Mouse (Mus musculus) right cerebral cortex, adult 18-20 months (tissue): ENCODE measurements around the gene Wapl.

ENCODE experiments used
- DNase-seq: peaks from one replicate; pipeline ENCODE4 v3.0.0; 2022; ENCODE audit warnings: mixed read lengths

Wapl gene

GRCm38 (mm10) chr14:34673395-34674228 lies at the start of gene Wapl:
Wapl (plus strand) TSS chr14:34673928.
- peak; percentile 98 for DNase-seq

- DNase-seq: no peak
These were observed 46.9 kb upstream of the Wapl start for GRCm38 (mm10) chr14:34626824-34627223.

GRCm38 (mm10) chr14:34632722-34633448 lies 40.8 kb upstream of the Wapl start:
- no peak for DNase-seq

GRCm38 (mm10) chr14:34635192-34635591 lies 38.5 kb upstream of the Wapl start:
- DNase-seq: no peak

- no peak for DNase-seq
These were observed 38.0 kb upstream of the Wapl start for GRCm38 (mm10) chr14:34635721-34636120.

- DNase-seq: no peak
These were observed 29.6 kb upstream of the Wapl start for GRCm38 (mm10) chr14:34644140-34644539.

- no peak for DNase-seq
These were observed 25.8 kb upstream of the Wapl start for GRCm38 (mm10) chr14:34647870-34648475.

GRCm38 (mm10) chr14:34657131-34657530 lies 16.6 kb upstream of the Wapl start:
- DNase-seq: no peak

GRCm38 (mm10) chr14:34660351-34660787 lies 13.4 kb upstream of the Wapl start:
- no peak for DNase-seq

GRCm38 (mm10) chr14:34660788-34661591 lies 12.7 kb upstream of the Wapl start:
- no peak for DNase-seq

- no peak for DNase-seq
These were observed 11.9 kb upstream of the Wapl start for GRCm38 (mm10) chr14:34661621-34662477.

GRCm38 (mm10) chr14:34662478-34662826 lies 11.3 kb upstream of the Wapl start:
- no peak for DNase-seq

- no peak for DNase-seq
These were observed 10.3 kb upstream of the Wapl start for GRCm38 (mm10) chr14:34663381-34663780.

GRCm38 (mm10) chr14:34669082-34669481 lies 4.6 kb upstream of the Wapl start:
- DNase-seq: no peak

GRCm38 (mm10) chr14:34670256-34670655 lies 3.5 kb upstream of the Wapl start:
- no peak for DNase-seq

GRCm38 (mm10) chr14:34674229-34674791 lies 582 bp downstream of the Wapl start:
- DNase-seq: peak; percentile 36

GRCm38 (mm10) chr14:34674932-34675331 lies 1.2 kb downstream of the Wapl start:
- no peak for DNase-seq

GRCm38 (mm10) chr14:34675347-34675865 lies 1.7 kb downstream of the Wapl start:
- no peak for DNase-seq

- no peak for DNase-seq
These were observed 7.1 kb downstream of the Wapl start for GRCm38 (mm10) chr14:34680815-34681214.

- no peak for DNase-seq
These were observed 11.3 kb downstream of the Wapl start for GRCm38 (mm10) chr14:34684989-34685388.

- no peak for DNase-seq
These were observed 20.2 kb downstream of the Wapl start for GRCm38 (mm10) chr14:34693970-34694369.
